Mouse (Mus musculus): ENCODE data around the gene Ppp1ca.
A peak's percentile ranks its signal among the peaks of the same experiment; 100 is the strongest.

GRCm38 (mm10) chr19:4196548-4196947, 4.7 kb downstream of the Ppp1ca start:
- no peak for TF ChIP-seq USF1 (IDR thresholded peaks at IDR 0.05; ENCODE audit: low read depth, low read length)
- TF ChIP-seq HCFC1 (IDR thresholded peaks at IDR 0.05; ENCODE audit: low read depth, low read length), result no peak
- TF ChIP-seq ZC3H11A (IDR thresholded peaks at IDR 0.05; ENCODE audit: low read depth, low read length), result no peak
- no peak for TF ChIP-seq ZMIZ1 (IDR thresholded peaks at IDR 0.05; ENCODE audit: low read depth, low read length)
- TF ChIP-seq POLR2A (IDR thresholded peaks at IDR 0.05; ENCODE audit: low read depth, low read length), result no peak; the same call in 1 of the 2 replicates
- no peak for TF ChIP-seq EP300 (IDR thresholded peaks at IDR 0.05; ENCODE audit: low read length)
- TF ChIP-seq ETS1 (conservative IDR thresholded peaks at IDR 0.05; ENCODE audit: low read depth, low read length), result no peak
- TF ChIP-seq CTCF (conservative IDR thresholded peaks at IDR 0.05 in 1 of 2, IDR thresholded peaks at IDR 0.05 in 1 of 2; ENCODE audit: low read depth in 2 of 2, low read length in 2 of 2), result no peak
- TF ChIP-seq RCOR1 (conservative IDR thresholded peaks at IDR 0.05; ENCODE audit: low read depth, low read length), result no peak
- peak; percentile 40; the same call in 1 of the 2 replicates for TF ChIP-seq MXI1 (IDR thresholded peaks at IDR 0.05; ENCODE audit: low read depth, low read length)
- TF ChIP-seq USF2 (conservative IDR thresholded peaks at IDR 0.05; ENCODE audit: low read depth, low read length), result no peak

All from CH12.LX (cell line).